Mouse (Mus musculus) MEL (cell line): ENCODE results near the gene Lrrfip2. TPM values are rescaled to one million over a fixed set of nuclear protein-coding genes. Genes with fewer than 3 reads are reported as not detected.
A peak's percentile ranks its signal among the peaks of the same experiment; 100 is the strongest.

Experiments
- DNase-seq: peaks from one replicate; pipeline ENCODE4 v3.0.0; 2011; ENCODE audit warnings: low read depth, low spot score
- H3K27ac ChIP-seq: 2 replicates; pipeline ENCODE4 v1.5.1; 2012; ENCODE audit warnings: low read depth, mild to moderate bottlenecking, control low read depth, low read length, moderate library complexity; ENCODE audit not compliant: control insufficient read depth
- H3K27me3 ChIP-seq, 2 experiments: fragments of 150-350 bp in 1 of 2; sonication (generic) in 1 of 2; 2 replicates each; pipeline ENCODE4 v1.6.1; 2012; ENCODE audit warnings: low read length in 2 of 2, mild to moderate bottlenecking in 2 of 2, improper control_type of control experiment in 1 of 2, moderate library complexity in 1 of 2; ENCODE audit not compliant: insufficient read depth in 2 of 2, control insufficient read depth in 1 of 2
- H3K36me3 ChIP-seq, 2 experiments: 2 replicates each; pipeline ENCODE4 v1.6.1; 2012 to 2014; ENCODE audit warnings: low read length in 2 of 2, improper control_type of control experiment in 1 of 2, inconsistent platforms in 1 of 2, mild to moderate bottlenecking in 1 of 2; ENCODE audit not compliant: insufficient read depth in 2 of 2, control insufficient read depth in 1 of 2
- H3K4me1 ChIP-seq, 2 experiments: fragments of 150-350 bp in 1 of 2; sonication (generic) in 1 of 2; 2 replicates each; pipeline ENCODE4 v1.6.1; 2012; ENCODE audit warnings: low read length in 2 of 2, improper control_type of control experiment in 1 of 2, mild to moderate bottlenecking in 1 of 2; ENCODE audit not compliant: insufficient read depth in 2 of 2, control insufficient read depth in 1 of 2
- H3K4me3 ChIP-seq, 2 experiments: fragments of 150-350 bp in 1 of 2; sonication (generic) in 1 of 2; 2 replicates each; pipeline ENCODE4 v1.5.1; 2012; ENCODE audit warnings: low read depth in 2 of 2, low read length in 2 of 2, mild to moderate bottlenecking in 2 of 2, moderate library complexity in 2 of 2, control low read depth in 1 of 2, improper control_type of control experiment in 1 of 2; ENCODE audit not compliant: control insufficient read depth in 1 of 2, insufficient read depth in 1 of 2
- H3K79me2 ChIP-seq: 2 replicates; pipeline ENCODE4 v1.6.1; 2012; ENCODE audit warnings: mild to moderate bottlenecking, low read length, moderate library complexity; ENCODE audit not compliant: control insufficient read depth, poor library complexity, insufficient read depth
- H3K9ac ChIP-seq: 2 replicates; pipeline ENCODE4 v1.6.1; 2012; ENCODE audit warnings: low read depth, mild to moderate bottlenecking, control low read depth, low read length, moderate library complexity; ENCODE audit not compliant: control insufficient read depth, poor library complexity, severe bottlenecking
- H3K9me3 ChIP-seq: fragments of 150-350 bp; sonication (generic); replicated peaks from 2 replicates; pipeline ENCODE4 v1.6.1; 2012; ENCODE audit warnings: mild to moderate bottlenecking, low read length, improper control_type of control experiment, moderate library complexity; ENCODE audit not compliant: insufficient read depth
- E2F4 ChIP-seq: IDR thresholded peaks from 2 replicates; pipeline ENCODE4 v1.6.1; 2011; ENCODE audit warnings: low read depth, low read length, improper control_type of control experiment, borderline replicate concordance
- ELF1 ChIP-seq: IDR thresholded peaks from 2 replicates; pipeline ENCODE4 v1.6.1; 2014; ENCODE audit warnings: low read depth, mild to moderate bottlenecking, inconsistent platforms, low read length, improper control_type of control experiment, moderate library complexity
- EP300 ChIP-seq, 2 experiments: IDR thresholded peaks; 2 replicates each; pipeline ENCODE4 v1.6.1; 2011; ENCODE audit warnings: improper control_type of control experiment in 2 of 2, low read length in 2 of 2, low read depth in 1 of 2, mild to moderate bottlenecking in 1 of 2
- KAT2A ChIP-seq: conservative IDR thresholded peaks from 2 replicates; pipeline ENCODE4 v1.6.1; 2012; ENCODE audit warnings: low read depth, low read length, improper control_type of control experiment, inconsistent platforms
- MAFK ChIP-seq: IDR thresholded peaks from 2 replicates; pipeline ENCODE4 v1.6.1; 2011; ENCODE audit warnings: low read depth, mild to moderate bottlenecking, low read length, improper control_type of control experiment, borderline replicate concordance
- MAX ChIP-seq: IDR thresholded peaks from 2 replicates; pipeline ENCODE4 v1.6.1; 2011; ENCODE audit warnings: low read length, improper control_type of control experiment
- MAZ ChIP-seq: IDR thresholded peaks from 2 replicates; pipeline ENCODE4 v1.6.1; 2012; ENCODE audit warnings: low read depth, mild to moderate bottlenecking, inconsistent platforms, low read length, improper control_type of control experiment
- MEF2A ChIP-seq: IDR thresholded peaks from 2 replicates; pipeline ENCODE4 v1.6.1; 2014; ENCODE audit warnings: low read depth, mild to moderate bottlenecking, inconsistent platforms, low read length, improper control_type of control experiment; ENCODE audit not compliant: poor library complexity, insufficient replicate concordance, severe bottlenecking; ENCODE audit errors: extremely low read depth
- MYB ChIP-seq: IDR thresholded peaks from 2 replicates; pipeline ENCODE4 v1.6.1; 2011; ENCODE audit warnings: mild to moderate bottlenecking, low read depth, low read length, improper control_type of control experiment
- MYC ChIP-seq: IDR thresholded peaks from 2 replicates; pipeline ENCODE4 v1.6.1; 2011; ENCODE audit warnings: low read depth, mild to moderate bottlenecking, low read length, improper control_type of control experiment, moderate library complexity
- NELFE ChIP-seq: IDR thresholded peaks from 2 replicates; pipeline ENCODE4 v1.6.1; 2011; ENCODE audit warnings: low read depth, low read length, improper control_type of control experiment
- NRF1 ChIP-seq: IDR thresholded peaks from 2 replicates; pipeline ENCODE4 v1.6.1; 2014; ENCODE audit warnings: low read depth, mild to moderate bottlenecking, inconsistent platforms, low read length, improper control_type of control experiment, moderate library complexity; ENCODE audit not compliant: poor library complexity, insufficient read depth, severe bottlenecking
- POLR2A ChIP-seq, 2 experiments: IDR thresholded peaks; 2 replicates each; pipeline ENCODE4 v1.6.1; 2011 to 2012; ENCODE audit warnings: low read length in 2 of 2, mild to moderate bottlenecking in 2 of 2, control low read depth in 1 of 2, improper control_type of control experiment in 1 of 2, low read depth in 1 of 2, moderate library complexity in 1 of 2; ENCODE audit not compliant: control insufficient read depth in 1 of 2, insufficient read depth in 1 of 2, poor library complexity in 1 of 2
- RAD21 ChIP-seq: IDR thresholded peaks from 2 replicates; pipeline ENCODE4 v1.6.1; 2011; ENCODE audit warnings: mild to moderate bottlenecking, low read depth, low read length, improper control_type of control experiment
- RCOR1 ChIP-seq: IDR thresholded peaks from 2 replicates; pipeline ENCODE4 v1.6.1; 2012; ENCODE audit warnings: low read depth, mild to moderate bottlenecking, inconsistent platforms, low read length, improper control_type of control experiment
- SMC3 ChIP-seq: IDR thresholded peaks from 2 replicates; pipeline ENCODE4 v1.6.1; 2011; ENCODE audit warnings: low read depth, low read length, improper control_type of control experiment
- TCF12 ChIP-seq: IDR thresholded peaks from 2 replicates; pipeline ENCODE4 v1.6.1; 2014; ENCODE audit warnings: low read depth, mild to moderate bottlenecking, inconsistent platforms, low read length, improper control_type of control experiment, moderate library complexity
- USF1 ChIP-seq: IDR thresholded peaks from 2 replicates; pipeline ENCODE4 v1.6.1; 2014; ENCODE audit warnings: low read depth, mild to moderate bottlenecking, inconsistent platforms, low read length, improper control_type of control experiment, moderate library complexity
- USF2 ChIP-seq, 2 experiments: IDR thresholded peaks; 2 replicates each; pipeline ENCODE4 v1.6.1; 2011 to 2012; ENCODE audit warnings: improper control_type of control experiment in 2 of 2, low read length in 2 of 2, borderline replicate concordance in 1 of 2, inconsistent platforms in 1 of 2, low read depth in 1 of 2, mild to moderate bottlenecking in 1 of 2; ENCODE audit not compliant: insufficient read depth in 1 of 2
- ZKSCAN1 ChIP-seq: IDR thresholded peaks from 2 replicates; pipeline ENCODE4 v1.6.1; 2012; ENCODE audit warnings: low read depth, mild to moderate bottlenecking, inconsistent platforms, low read length, improper control_type of control experiment, moderate library complexity
- polyA plus RNA-seq, 2 experiments: library from polyadenylated mRNA; stranded (reverse) in 1 of 2; unstranded in 1 of 2; fragments of >175 nt in 1 of 2; fragments of >200 nt in 1 of 2; gene quantifications; 2 replicates each; pipeline versions ENCODE4 v1.2.1 to v1.2.4; 2012; ENCODE audit warnings: low replicate concordance in 2 of 2, low read depth in 1 of 2; ENCODE audit not compliant: insufficient read length in 2 of 2, insufficient read depth in 1 of 2, missing spikeins in 1 of 2
- total RNA-seq: library from RNA; depleted of rRNA; stranded (reverse); fragments of 300-350 nt; gene quantifications from 2 replicates; pipeline ENCODE4 v1.2.3, GENCODE M21; 2012

Gene Lrrfip2
- total and polyA plus RNA-seq, 3 experiments = 26.0 to 42.7 TPM; not detected in 1

DNA sequence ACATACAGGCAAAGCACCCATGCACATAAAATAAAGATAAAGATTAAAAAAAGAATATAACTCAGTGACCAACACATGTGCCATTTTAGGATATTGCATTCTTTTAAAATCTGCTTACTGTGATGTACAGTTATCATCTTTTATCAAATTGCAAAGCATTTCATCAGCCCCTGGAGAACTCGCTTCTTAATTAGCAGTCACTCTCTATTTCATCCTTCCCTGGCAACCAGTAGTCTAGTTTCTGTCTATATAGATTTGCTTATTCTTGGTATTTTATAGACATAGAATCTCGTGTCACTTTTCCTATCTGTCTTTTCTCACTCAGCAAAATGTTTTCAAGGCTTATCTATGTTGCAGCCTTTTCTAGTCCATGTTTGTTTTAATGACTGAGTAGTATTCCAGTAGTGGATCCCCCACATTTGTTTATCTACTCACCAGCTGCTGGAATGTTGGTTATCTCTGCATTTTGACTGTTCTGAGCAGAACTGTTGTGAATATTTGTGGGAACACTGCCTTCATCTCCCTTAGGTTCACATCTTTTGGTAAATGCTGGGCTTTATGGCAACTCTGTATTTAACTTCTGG is 35.0 kb downstream of the Lrrfip2 start (continued):
- no peak for TF ChIP-seq KAT2A
- peak; percentile 28; the same call in 1 of the 2 replicates for TF ChIP-seq MEF2A

DNA sequence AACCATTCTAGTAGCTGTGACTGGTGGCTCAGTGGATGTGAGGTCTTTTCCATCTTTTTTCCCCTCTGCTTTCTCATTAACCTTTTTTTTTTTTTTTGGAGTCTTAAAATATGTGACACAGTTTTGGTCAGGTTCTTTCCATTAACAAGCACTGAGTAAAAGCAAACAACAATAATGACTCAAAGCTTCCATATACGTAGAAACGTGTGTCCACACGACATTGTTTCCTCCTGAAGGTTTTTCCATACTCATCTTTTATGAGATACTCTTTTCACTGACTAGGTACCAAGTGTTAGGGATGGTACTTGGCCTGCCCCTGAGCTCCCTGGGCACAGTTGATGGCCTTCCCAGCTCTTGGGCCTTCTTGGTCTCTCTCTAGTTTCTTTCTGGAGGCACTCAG is 35.6 kb downstream of the Lrrfip2 start:
- Histone ChIP-seq H3K9me3 (no peaks in the 10 kb centered on the region), H3K4me3 (no peak overlapping the region), H3K27me3 (no peaks in the 10 kb centered on the region), H3K36me3 (peaks cover 0 to 16% of the 10 kb centered on the region in 2 experiments; a peak in 2 of 4 replicates), H3K27ac (peak overlapping the region; percentile 87), H3K4me1 (peaks cover 6 to 11% of the 10 kb centered on the region in 2 experiments; a peak in 3 of 4 replicates), H3K9ac (no peak overlapping the region), H3K79me2 (no peaks in the 10 kb centered on the region)
- TF ChIP-seq SMC3 = no peak
- no peak for TF ChIP-seq E2F4
- TF ChIP-seq NELFE = no peak
- TF ChIP-seq MAX = no peak
- no peak for TF ChIP-seq POLR2A (IDR thresholded peaks at IDR 0.05; ENCODE audit: control insufficient read depth in 1 of 2, insufficient read depth in 1 of 2, low read depth in 1 of 2, low read length in 2 of 2, poor library complexity in 1 of 2)
- TF ChIP-seq TCF12 = no peak
- no peak for TF ChIP-seq EP300 (IDR thresholded peaks at IDR 0.05; ENCODE audit: low read depth in 1 of 2, low read length in 2 of 2)
- TF ChIP-seq RCOR1 = no peak
- no peak for TF ChIP-seq MAFK
- TF ChIP-seq RAD21 = no peak
- no peak for TF ChIP-seq NRF1
- TF ChIP-seq MYC = no peak
- no peak for TF ChIP-seq USF2 (IDR thresholded peaks at IDR 0.05; ENCODE audit: borderline replicate concordance in 1 of 2, insufficient read depth in 1 of 2, low read depth in 1 of 2, low read length in 2 of 2)
- no peak for DNase-seq

DNA sequence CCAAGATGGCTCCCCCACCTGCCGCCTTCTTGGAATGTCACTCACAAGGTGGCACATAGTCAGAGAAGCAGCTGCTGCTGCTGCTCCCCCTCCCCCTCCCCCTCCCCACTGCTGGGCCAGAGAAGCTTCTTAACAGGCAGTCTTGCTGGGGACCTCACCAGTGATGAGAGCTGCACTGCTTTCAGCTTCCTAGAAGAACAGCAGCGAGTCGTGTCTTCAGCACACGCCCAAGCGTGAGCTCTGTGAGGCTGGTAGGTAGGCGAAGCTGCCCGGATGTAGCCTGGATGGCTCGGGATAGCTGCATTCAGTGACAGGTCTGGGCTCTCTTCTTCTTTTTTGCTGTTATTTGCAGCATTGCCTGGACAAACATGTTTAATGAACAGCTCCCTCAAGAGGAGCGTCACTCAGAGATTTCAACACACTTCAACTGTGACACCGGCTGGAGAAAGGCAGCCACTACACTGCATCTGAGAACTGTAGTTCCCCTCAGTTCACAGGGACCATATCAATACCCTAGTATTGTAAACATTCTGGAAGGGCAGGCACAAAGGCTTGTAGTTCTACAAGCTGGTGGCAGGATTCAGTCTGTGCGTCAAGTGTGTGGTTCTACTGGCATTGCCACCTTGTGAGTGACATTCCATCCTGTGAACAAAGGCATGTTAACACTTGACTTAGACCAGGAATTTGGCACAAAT is 38.5 kb downstream of the Lrrfip2 start:
- Histone ChIP-seq H3K4me3 (no peak overlapping the region), H3K79me2 (no peaks in the 10 kb centered on the region), H3K4me1 (peaks cover 6 to 11% of the 10 kb centered on the region in 2 experiments; a peak in 3 of 4 replicates), H3K9ac (no peak overlapping the region), H3K27me3 (no peaks in the 10 kb centered on the region), H3K27ac (no peak overlapping the region), H3K9me3 (no peaks in the 10 kb centered on the region), H3K36me3 (peaks cover 0 to 16% of the 10 kb centered on the region in 2 experiments; a peak in 2 of 4 replicates)
- DNase-seq = no peak
- TF ChIP-seq MYC (no peak), NRF1 (no peak), RCOR1 (no peak), MYB (no peak), USF1 (no peak), ELF1 (no peak), MEF2A (no peak), ZKSCAN1 (no peak), MAZ (no peak), TCF12 (no peak)
